Mouse (Mus musculus) forebrain, embryonic 15.5 days (tissue): ENCODE measurements around the gene Shld2. TPM values are rescaled to one million over a fixed set of nuclear protein-coding genes. Genes with fewer than 3 reads are reported as not detected.

Experiments used
- ATAC-seq: fragments of 200-750 bp; cut with Nextera tagmentation; replicated peaks from 2 replicates; pipeline ENCODE4 v1.8.0; 2017; ENCODE audit warnings: mild to moderate bottlenecking, moderate TSS enrichment, moderate library complexity
- H3K27ac ChIP-seq: fragments of 300-500 bp; sonication (generic); replicated peaks from 2 replicates; pipeline ENCODE4 v1.5.1; 2015; ENCODE audit warnings: mild to moderate bottlenecking, inconsistent platforms
- H3K27me3 ChIP-seq: fragments of 300-500 bp; sonication (generic); 2 replicates; pipeline ENCODE4 v1.6.1; 2015; ENCODE audit warnings: inconsistent platforms
- H3K36me3 ChIP-seq: fragments of 300-500 bp; sonication (generic); 2 replicates; pipeline ENCODE4 v1.6.1; 2015; ENCODE audit warnings: mild to moderate bottlenecking, inconsistent platforms
- H3K4me1 ChIP-seq: fragments of 300-500 bp; sonication (generic); 2 replicates; pipeline ENCODE4 v1.6.1; 2015; ENCODE audit warnings: inconsistent platforms
- H3K4me2 ChIP-seq: fragments of 300-500 bp; sonication (generic); replicated peaks from 2 replicates; pipeline ENCODE4 v1.6.1; 2015; ENCODE audit warnings: mild to moderate bottlenecking, inconsistent platforms
- H3K4me3 ChIP-seq: fragments of 300-500 bp; sonication (generic); 2 replicates; pipeline ENCODE4 v1.5.1; 2015; ENCODE audit warnings: mild to moderate bottlenecking, inconsistent platforms
- H3K9ac ChIP-seq: fragments of 300-500 bp; sonication (generic); replicated peaks from 2 replicates; pipeline ENCODE4 v1.6.1; 2015; ENCODE audit warnings: mild to moderate bottlenecking, inconsistent platforms
- H3K9me3 ChIP-seq: fragments of 300-500 bp; sonication (generic); 2 replicates; pipeline ENCODE4 v1.6.1; 2016; ENCODE audit warnings: inconsistent platforms
- WGBS: fragments of 180-500 bp; shearing (Covaris S2); methylation state at CpG from one replicate; pipeline ENCODE4 v1.1.7; 2015; ENCODE audit warnings: mixed read lengths; 5-methylcytosine and 5-hydroxymethylcytosine counted together
- polyA plus RNA-seq: library from polyadenylated mRNA; unstranded; fragments of >200 nt; fragmentation: Nextera tagmentation; extraction: Ambion mirVana; gene quantifications from 2 replicates; pipeline ENCODE4 v1.2.1, GENCODE M21; 2015

The Shld2 gene
- polyA plus RNA-seq = 7.6 and 8.0 TPM in 2 replicates

DNA sequence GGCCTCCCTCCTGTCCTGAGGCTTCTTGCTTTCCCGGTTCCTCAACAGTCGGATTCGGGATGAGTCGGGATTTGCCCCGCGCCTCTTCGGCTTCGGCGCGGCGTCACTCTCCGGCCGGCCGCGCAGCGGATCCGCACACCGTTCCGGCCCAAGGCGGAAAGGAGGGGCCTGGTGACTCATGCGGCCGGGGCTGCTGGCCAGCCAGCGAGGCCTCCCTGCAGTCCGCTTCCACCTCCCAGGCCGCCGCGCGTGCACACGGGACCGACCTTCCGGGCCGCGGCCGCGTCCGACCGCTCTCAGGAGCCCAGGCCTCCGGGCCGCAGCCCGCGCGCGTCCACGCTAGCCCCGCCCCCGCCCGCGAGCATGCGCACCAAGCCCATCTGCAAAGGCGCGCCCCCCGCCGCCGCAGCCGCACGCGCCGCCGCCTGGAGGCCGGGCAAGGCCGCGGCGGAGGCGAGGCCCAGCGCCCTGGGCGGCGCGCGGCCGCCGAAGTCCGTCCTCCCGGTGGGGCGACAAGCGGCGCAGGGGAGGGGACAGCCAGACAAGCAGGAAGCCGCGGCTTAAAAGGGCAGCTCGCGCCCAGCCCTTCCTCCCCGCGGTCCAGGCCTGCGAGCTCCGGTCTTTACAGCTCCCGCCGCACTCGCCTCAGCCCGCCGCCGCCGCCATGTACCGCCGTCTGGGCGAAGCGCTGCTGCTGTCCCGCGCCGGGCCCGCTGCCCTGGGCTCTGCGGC is at the start of gene Shld2, which contains the start of gene Glud1:
Gene Shld2, minus strand, starts transcription at position 260 of the 732 bp plus-strand sequence.
Gene Glud1, plus strand, starts transcription at position 494 of the 732 bp plus-strand sequence.
- peak; percentile 95 for ATAC-seq
- peak within 1 kb of the TSS; percentile 86 for H3K9ac ChIP-seq
- H3K27me3 ChIP-seq = no peaks in the 10 kb centered on the region
- WGBS = under 1% methylated on average over 95 of the region's 100 CpGs
- H3K9me3 ChIP-seq = no peaks in the 10 kb centered on the region
- H3K36me3 ChIP-seq = no peaks in the 10 kb centered on the region
- peak within 1 kb of the TSS; percentile 91 for H3K27ac ChIP-seq
- H3K4me1 ChIP-seq = peaks cover 33% of the 10 kb centered on the region
- H3K4me2 ChIP-seq = peak within 1 kb of the TSS; percentile 51
- H3K4me3 ChIP-seq = peak within 1 kb of the TSS; percentile 78

DNA sequence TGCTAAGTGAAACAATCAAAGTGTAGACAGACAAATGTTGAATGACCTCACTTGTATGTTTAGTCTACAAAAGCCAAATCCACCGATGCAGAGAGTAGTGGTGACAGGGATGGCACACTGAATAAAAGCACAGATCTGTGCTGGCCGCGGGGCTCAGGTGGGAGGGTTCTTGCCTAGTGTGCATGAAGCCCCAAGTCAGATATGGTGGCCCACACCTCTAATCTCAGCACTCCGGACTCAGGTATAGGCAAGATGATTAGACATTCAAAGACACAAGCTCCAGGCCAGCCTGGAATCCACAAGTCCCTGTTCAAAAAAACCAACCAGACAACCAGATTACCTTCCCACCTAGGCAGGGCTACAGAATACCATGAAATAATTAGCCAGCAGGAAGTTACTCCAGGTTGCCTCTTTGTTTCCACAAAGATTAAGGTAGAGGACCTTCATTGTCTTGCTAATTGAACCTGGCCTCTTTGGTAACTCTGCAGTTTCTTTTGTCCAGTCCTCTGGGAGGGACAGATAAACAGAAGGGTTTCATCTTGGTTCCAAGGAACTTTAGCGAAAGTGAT is 49.5 kb upstream of the Shld2 start:
- no peaks in the 10 kb centered on the region for H3K9me3 ChIP-seq
- no peak for ATAC-seq
- H3K27me3 ChIP-seq = no peaks in the 10 kb centered on the region
- WGBS = 25% methylated on average over 5 of the region's 5 CpGs
- peaks cover 16% of the 10 kb centered on the region for H3K4me1 ChIP-seq
- H3K27ac ChIP-seq = no peak overlapping the region
- no peak overlapping the region for H3K9ac ChIP-seq
- no peaks in the 10 kb centered on the region for H3K36me3 ChIP-seq
- H3K4me3 ChIP-seq = no peak overlapping the region
- no peak overlapping the region for H3K4me2 ChIP-seq

DNA sequence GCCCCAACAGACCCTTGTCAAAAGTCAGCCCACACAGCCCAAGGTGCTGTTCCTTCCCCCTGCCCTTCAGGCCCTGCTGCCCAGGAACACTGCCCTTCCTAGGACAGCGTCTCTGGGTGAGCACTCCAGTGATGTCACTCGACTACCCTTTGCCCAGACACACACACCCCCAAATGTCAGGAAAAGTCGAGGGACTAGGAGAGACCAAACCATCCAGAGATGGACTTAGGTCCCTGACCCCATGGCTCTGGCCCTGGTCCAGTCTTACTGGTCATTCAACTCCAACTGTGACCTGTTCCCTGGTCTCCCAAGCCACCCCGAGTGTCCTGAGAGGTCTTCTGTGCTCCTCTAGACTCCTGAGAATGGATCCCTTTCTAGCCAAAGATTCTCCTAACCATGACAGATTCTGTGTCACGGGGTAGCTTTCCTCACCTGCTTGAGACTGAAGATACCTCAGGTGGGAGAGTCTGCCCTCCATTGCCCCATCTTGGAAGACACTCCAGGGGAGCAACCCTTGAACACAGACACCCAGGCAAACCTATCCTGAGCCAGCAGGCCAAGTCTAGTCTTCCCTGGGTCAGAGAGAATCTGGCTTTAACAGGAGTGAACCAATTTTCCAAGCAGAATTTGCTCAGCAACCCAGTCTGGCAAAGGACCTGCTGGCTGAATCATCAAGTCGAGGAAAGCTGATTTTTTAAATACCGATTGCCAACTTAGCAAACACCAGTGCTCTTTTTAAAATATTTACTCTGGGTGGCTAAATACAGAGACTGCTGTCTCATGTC is 47.6 kb upstream of the Shld2 start:
- WGBS = 73% methylated on average over 7 of the region's 7 CpGs
- no peak for ATAC-seq
- Histone ChIP-seq H3K4me2 (no peak overlapping the region), H3K9me3 (no peaks in the 10 kb centered on the region), H3K4me3 (no peak overlapping the region), H3K9ac (no peak overlapping the region), H3K27me3 (no peaks in the 10 kb centered on the region), H3K4me1 (no peaks in the 10 kb centered on the region), H3K27ac (no peak overlapping the region), H3K36me3 (no peaks in the 10 kb centered on the region)

DNA sequence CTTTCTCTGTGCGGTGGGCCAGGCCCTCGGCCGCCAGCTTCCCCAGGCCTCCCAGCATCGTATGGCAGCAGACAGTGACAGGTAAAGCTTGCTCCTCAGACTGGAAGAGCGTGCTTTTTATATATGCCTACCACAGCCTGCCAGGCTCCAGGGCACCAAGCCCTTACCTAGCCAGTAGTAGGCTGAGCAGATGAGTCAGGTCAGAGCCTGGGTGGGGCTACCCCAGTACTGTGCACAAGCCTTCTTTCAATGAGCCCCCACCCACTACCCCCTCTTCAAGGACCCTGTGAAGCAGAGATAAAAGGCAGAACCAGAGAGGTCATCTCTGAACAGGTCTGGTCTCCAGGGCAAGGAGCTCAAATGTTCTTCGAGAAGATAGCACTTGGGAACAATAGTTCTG is 45.0 kb upstream of the Shld2 start, which contains the start of gene Fam25c:
Gene Fam25c, minus strand, starts transcription at position 133 of the 400 bp plus-strand sequence.
- no peak within 1 kb of the TSS for H3K4me3 ChIP-seq
- peak; percentile 51; the same call in 1 of the 2 replicates for ATAC-seq
- H3K4me1 ChIP-seq = no peaks in the 10 kb centered on the region
- no peaks in the 10 kb centered on the region for H3K36me3 ChIP-seq
- no peak within 1 kb of the TSS for H3K27ac ChIP-seq
- no peaks in the 10 kb centered on the region for H3K27me3 ChIP-seq
- 87% methylated on average over 6 of the region's 6 CpGs for WGBS
- no peak within 1 kb of the TSS for H3K4me2 ChIP-seq
- H3K9me3 ChIP-seq = no peaks in the 10 kb centered on the region
- H3K9ac ChIP-seq = no peak within 1 kb of the TSS

DNA sequence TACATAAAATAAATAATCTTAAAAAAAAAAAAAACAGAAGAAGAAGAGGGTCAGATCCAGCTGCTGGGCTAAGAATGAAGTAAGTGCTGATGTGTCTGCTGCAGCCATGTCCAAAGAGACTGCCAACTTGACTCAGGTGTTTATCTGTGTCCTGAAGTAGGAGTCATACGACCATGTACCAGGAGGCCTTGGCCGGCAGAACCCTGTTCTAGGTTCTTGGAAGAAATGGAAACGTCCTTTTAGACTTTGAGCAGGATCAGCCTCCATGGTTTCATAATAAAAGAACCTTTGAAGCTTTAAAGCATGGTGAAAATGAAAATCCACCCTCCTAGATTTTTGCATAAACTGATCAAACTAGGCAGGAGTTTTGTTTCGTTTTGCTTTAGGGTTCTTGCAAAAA is 44.2 kb upstream of the Shld2 start:
- no peak overlapping the region for H3K4me3 ChIP-seq
- 85% methylated on average over 4 of the region's 4 CpGs for WGBS

DNA sequence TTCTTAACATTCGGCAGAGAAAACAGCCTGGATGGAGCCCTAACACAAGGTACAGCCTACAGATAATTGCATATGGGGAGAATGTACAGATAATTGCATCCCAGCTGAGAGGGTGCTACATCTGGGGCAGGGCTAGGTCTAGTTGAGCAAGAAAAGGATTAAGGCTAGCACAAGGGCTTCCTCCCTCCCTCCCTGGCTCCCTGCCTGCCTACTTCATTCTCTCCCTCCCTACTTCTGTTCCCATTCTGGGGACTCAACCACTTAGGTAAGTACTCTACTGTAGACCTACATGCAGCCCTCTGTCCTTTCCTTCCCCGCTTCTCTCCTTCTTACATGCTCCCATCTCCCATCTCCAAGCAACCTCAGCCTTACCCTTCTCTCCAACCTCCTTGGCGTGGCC is 43.0 kb upstream of the Shld2 start:
- Histone ChIP-seq H3K4me3 (no peak overlapping the region), H3K4me2 (no peak overlapping the region), H3K27ac (no peak overlapping the region), H3K9ac (no peak overlapping the region), H3K4me1 (no peaks in the 10 kb centered on the region), H3K36me3 (no peaks in the 10 kb centered on the region), H3K9me3 (no peaks in the 10 kb centered on the region), H3K27me3 (no peaks in the 10 kb centered on the region)
- WGBS = 84% methylated on average over 3 of the region's 3 CpGs
- ATAC-seq = no peak

More for the DNA sequence above, 44.2 kb upstream of the Shld2 start:
- no peak for ATAC-seq
- Histone ChIP-seq H3K4me1 (no peaks in the 10 kb centered on the region), H3K4me2 (no peak overlapping the region), H3K36me3 (no peaks in the 10 kb centered on the region), H3K9me3 (no peaks in the 10 kb centered on the region), H3K27ac (no peak overlapping the region), H3K9ac (no peak overlapping the region), H3K27me3 (no peaks in the 10 kb centered on the region)

DNA sequence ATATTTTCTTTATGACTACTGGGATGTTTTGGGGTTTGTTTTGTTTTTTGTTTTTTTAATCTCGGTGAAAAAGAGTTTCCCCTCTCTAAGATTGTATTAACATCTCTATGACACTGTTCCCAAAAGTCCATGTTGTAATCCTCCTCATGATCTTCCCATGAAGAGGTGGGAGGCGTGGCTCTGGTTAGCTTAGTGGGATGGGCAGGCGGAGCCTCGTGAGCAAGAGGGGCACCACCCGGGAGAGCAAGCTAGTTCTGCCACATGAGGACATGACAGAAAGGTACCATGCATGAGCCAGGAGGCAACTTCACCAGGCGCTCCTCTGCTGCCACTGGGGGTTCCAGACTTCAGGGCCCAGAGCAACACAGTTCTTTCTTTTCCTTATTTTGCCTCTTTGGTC is 42.2 kb upstream of the Shld2 start:
- Histone ChIP-seq H3K4me2 (no peak overlapping the region), H3K36me3 (no peaks in the 10 kb centered on the region), H3K9me3 (no peaks in the 10 kb centered on the region), H3K9ac (no peak overlapping the region), H3K27ac (no peak overlapping the region), H3K4me1 (no peaks in the 10 kb centered on the region), H3K27me3 (no peaks in the 10 kb centered on the region), H3K4me3 (no peak overlapping the region)
- ATAC-seq = no peak
- 69% methylated on average over 6 of the region's 6 CpGs for WGBS

DNA sequence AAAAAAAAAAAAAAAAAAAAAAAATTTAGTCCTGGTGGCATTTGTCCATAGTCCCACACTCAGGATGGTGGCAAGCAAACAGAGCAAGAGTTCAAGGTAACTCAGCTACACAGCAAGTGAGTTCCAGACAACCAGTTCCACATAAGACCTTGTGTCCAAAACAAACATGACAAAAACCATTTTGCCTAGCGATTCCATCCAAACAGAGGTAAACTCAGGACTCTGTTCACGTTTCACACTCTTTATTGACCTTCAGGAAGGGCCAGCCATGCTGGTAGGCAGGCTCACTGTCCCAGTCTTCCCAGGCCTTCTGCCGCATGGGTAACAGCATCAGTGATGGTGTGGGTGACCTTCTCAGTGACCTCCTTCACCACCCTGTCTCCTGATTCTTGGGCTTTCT is 41.4 kb upstream of the Shld2 start:
- Histone ChIP-seq H3K9ac (no peak overlapping the region), H3K27ac (no peak overlapping the region), H3K36me3 (no peaks in the 10 kb centered on the region), H3K27me3 (no peaks in the 10 kb centered on the region), H3K4me3 (no peak overlapping the region), H3K4me1 (no peaks in the 10 kb centered on the region), H3K4me2 (no peak overlapping the region), H3K9me3 (no peaks in the 10 kb centered on the region)
- WGBS = 78% methylated on average over 3 of the region's 3 CpGs
- ATAC-seq = no peak

DNA sequence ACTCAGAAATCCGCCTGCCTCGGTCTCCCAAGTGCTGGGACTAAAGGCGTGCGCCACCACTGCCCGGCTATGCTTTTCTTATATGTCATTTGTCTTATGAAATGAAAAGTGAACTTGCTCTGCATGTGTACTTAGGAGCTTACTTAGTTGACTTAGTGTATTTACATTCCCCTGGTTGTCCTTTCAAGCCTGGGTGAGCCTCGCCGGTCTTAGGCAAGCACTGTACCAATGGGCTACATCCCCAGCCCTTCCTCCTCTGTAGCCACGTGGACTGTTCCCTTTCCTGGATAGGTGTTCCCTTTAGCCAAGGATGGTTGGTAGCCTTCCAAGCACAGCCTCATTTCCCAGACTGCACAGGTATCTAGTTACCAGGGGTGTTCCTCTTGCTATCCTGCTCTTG is 38.7 kb upstream of the Shld2 start:
- Histone ChIP-seq H3K4me1 (no peaks in the 10 kb centered on the region), H3K27ac (no peak overlapping the region), H3K9me3 (no peaks in the 10 kb centered on the region), H3K9ac (no peak overlapping the region), H3K4me2 (no peak overlapping the region), H3K36me3 (peaks cover 5% of the 10 kb centered on the region; the same call in 1 of the 2 replicates), H3K4me3 (no peak overlapping the region), H3K27me3 (no peaks in the 10 kb centered on the region)
- ATAC-seq = no peak
- WGBS = 87% methylated on average over 8 of the region's 8 CpGs

DNA sequence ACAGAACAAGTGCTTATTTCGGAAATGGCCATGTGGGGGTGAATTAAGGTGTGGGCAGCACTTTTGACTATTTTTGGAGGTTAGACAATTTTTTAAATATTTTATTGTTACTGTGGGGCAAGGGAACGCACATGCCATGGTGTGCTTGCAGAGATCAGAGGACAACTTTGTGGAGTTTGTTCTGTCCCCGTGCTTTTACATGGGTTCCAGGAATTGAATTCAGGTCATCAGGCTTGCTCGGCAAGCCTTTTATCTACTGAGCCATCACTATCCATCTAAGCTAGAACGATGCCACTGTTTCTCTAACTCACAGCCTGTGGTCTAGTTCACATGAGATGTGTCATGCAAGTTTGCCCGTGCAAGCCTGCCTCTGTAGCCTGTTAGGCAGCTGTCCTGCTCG is 38.0 kb upstream of the Shld2 start:
- 84% methylated on average over 7 of the region's 7 CpGs for WGBS
- Histone ChIP-seq H3K27me3 (no peaks in the 10 kb centered on the region), H3K27ac (no peak overlapping the region)

DNA sequence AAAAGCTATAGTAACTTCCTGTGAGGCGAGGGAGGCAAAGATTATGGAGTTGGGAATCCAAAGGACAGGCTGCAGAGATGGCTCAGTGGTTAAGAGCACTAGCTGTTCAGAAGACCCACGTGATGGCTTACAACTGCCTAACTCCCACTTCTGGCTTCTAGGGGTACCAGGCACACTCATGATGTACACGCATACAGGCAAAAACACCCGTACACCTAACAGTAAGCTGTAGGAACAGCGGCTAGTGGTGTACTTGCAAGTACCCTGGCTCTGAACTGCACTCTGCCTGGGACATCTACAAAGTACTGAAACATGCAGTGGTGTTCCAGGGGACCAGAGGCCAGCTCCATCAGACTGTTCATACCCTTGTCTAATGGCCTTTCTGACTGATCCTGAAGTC is 36.8 kb upstream of the Shld2 start:
- H3K4me1 ChIP-seq = no peaks in the 10 kb centered on the region
- no peaks in the 10 kb centered on the region for H3K9me3 ChIP-seq
- H3K27ac ChIP-seq = no peak overlapping the region
- H3K4me2 ChIP-seq = no peak overlapping the region
- H3K36me3 ChIP-seq = peaks cover 20% of the 10 kb centered on the region
- WGBS = 90% methylated on average over 5 of the region's 5 CpGs
- no peak for ATAC-seq
- no peak overlapping the region for H3K4me3 ChIP-seq
- no peaks in the 10 kb centered on the region for H3K27me3 ChIP-seq
- H3K9ac ChIP-seq = no peak overlapping the region

More for the DNA sequence above, 38.0 kb upstream of the Shld2 start:
- ATAC-seq = no peak
- Histone ChIP-seq H3K36me3 (peaks cover 8% of the 10 kb centered on the region), H3K4me1 (no peaks in the 10 kb centered on the region), H3K9ac (no peak overlapping the region), H3K4me3 (no peak overlapping the region), H3K9me3 (no peaks in the 10 kb centered on the region), H3K4me2 (no peak overlapping the region)
